Mouse (Mus musculus) neural tube, embryonic 11.5 days (tissue): Measurements from ENCODE around the gene Madcam1. TPM values are rescaled to one million over a fixed set of nuclear protein-coding genes. Genes with fewer than 3 reads are reported as not detected.
A peak's percentile ranks its signal among the peaks of the same experiment; 100 is the strongest.

Experiments used
- ATAC-seq: fragments of 200-750 bp; cut with Nextera tagmentation; 2 replicates; pipeline ENCODE4 v1.8.0; 2017; ENCODE audit warnings: moderate number of reproducible peaks, mild to moderate bottlenecking, moderate TSS enrichment, moderate library complexity; ENCODE audit not compliant: insufficient read depth, low FRiP score, low TSS enrichment
- DNase-seq: peaks from one replicate; pipeline ENCODE4 v3.0.0-alpha.2; 2015; ENCODE audit warnings: low spot score
- H3K27ac ChIP-seq: fragments of 300-500 bp; sonication (generic); 2 replicates; pipeline ENCODE4 v1.5.1; 2014; ENCODE audit warnings: low read depth, mild to moderate bottlenecking, low read length
- H3K27me3 ChIP-seq: fragments of 300-500 bp; sonication (generic); 2 replicates; pipeline ENCODE4 v1.6.1; 2014; ENCODE audit warnings: mild to moderate bottlenecking, low read length, mixed read lengths; ENCODE audit not compliant: control insufficient read depth, insufficient read depth
- H3K36me3 ChIP-seq: fragments of 300-500 bp; sonication (generic); 2 replicates; pipeline ENCODE4 v1.6.1; 2014; ENCODE audit warnings: mild to moderate bottlenecking, low read length, moderate library complexity, mixed read lengths; ENCODE audit not compliant: control insufficient read depth, insufficient read depth
- H3K4me1 ChIP-seq: fragments of 300-500 bp; sonication (generic); 2 replicates; pipeline ENCODE4 v1.6.1; 2014; ENCODE audit warnings: low read length, mixed read lengths; ENCODE audit not compliant: control insufficient read depth, insufficient read depth
- H3K4me2 ChIP-seq: fragments of 300-500 bp; sonication (generic); 2 replicates; pipeline ENCODE4 v1.6.1; 2014; ENCODE audit warnings: low read depth, mild to moderate bottlenecking, moderate library complexity
- H3K4me3 ChIP-seq: fragments of 300-500 bp; sonication (generic); 2 replicates; pipeline ENCODE4 v1.5.1; 2014; ENCODE audit warnings: low read depth, low read length
- H3K9ac ChIP-seq: fragments of 300-500 bp; sonication (generic); 2 replicates; pipeline ENCODE4 v1.6.1; 2014; ENCODE audit warnings: mild to moderate bottlenecking, low read length
- H3K9me3 ChIP-seq: fragments of 300-500 bp; sonication (generic); 2 replicates; pipeline ENCODE4 v1.6.1; 2016; ENCODE audit warnings: low read length; ENCODE audit not compliant: control insufficient read depth
- WGBS: fragments of 180-500 bp; shearing (Covaris S2); extraction: QIAGEN DNeasy Blood & Tissue Kit; methylation state at CpG from one replicate; pipeline ENCODE4 v1.1.7; 2014; 5-methylcytosine and 5-hydroxymethylcytosine counted together
- polyA plus RNA-seq: library from polyadenylated mRNA; unstranded; fragments of >200 nt; fragmentation: Nextera tagmentation; extraction: Ambion mirVana; gene quantifications from 2 replicates; pipeline ENCODE4 v1.2.1, GENCODE M21; 2014

Madcam1 gene
- polyA plus RNA-seq, 1 experiment from 2014 or later, result 2.5 TPM

GRCm38 (mm10) chr10:79707759-79708158, 43.4 kb downstream of the Madcam1 start:
- 72% methylated on average over 4 of the region's 4 CpGs for WGBS
- Histone ChIP-seq H3K4me2 (no peak overlapping the region), H3K9me3 (no peaks in the 10 kb centered on the region), H3K36me3 (peaks cover 14% of the 10 kb centered on the region), H3K27ac (no peak overlapping the region), H3K4me1 (peaks cover 15% of the 10 kb centered on the region), H3K27me3 (no peaks in the 10 kb centered on the region), H3K9ac (no peak overlapping the region), H3K4me3 (no peak overlapping the region)
- ATAC-seq, result no peak
- DNase-seq, result no peak

- Histone ChIP-seq H3K9me3 (no peaks in the 10 kb centered on the region), H3K27ac (no peak overlapping the region), H3K4me2 (no peak overlapping the region), H3K4me3 (no peak overlapping the region), H3K27me3 (no peaks in the 10 kb centered on the region), H3K36me3 (peaks cover 14% of the 10 kb centered on the region), H3K4me1 (peaks cover 15% of the 10 kb centered on the region), H3K9ac (no peak overlapping the region)
- ATAC-seq (no peak), DNase-seq (no peak)
- 94% methylated on average over 21 of the region's 21 CpGs for WGBS
These were observed 44.3 kb downstream of the Madcam1 start for GRCm38 (mm10) chr10:79708668-79709067.

- Histone ChIP-seq H3K4me1 (peaks cover 15% of the 10 kb centered on the region), H3K9ac (no peak overlapping the region), H3K36me3 (peaks cover 14% of the 10 kb centered on the region), H3K4me3 (no peak overlapping the region), H3K4me2 (no peak overlapping the region), H3K27me3 (no peaks in the 10 kb centered on the region), H3K9me3 (no peaks in the 10 kb centered on the region), H3K27ac (no peak overlapping the region)
- ATAC-seq (no peak), DNase-seq (no peak)
- WGBS, result 91% methylated on average over 7 of the region's 7 CpGs
These were observed 44.9 kb downstream of the Madcam1 start for GRCm38 (mm10) chr10:79709307-79709706.

GRCm38 (mm10) chr10:79712029-79712428, 47.7 kb downstream of the Madcam1 start:
- no peaks in the 10 kb centered on the region for H3K9me3 ChIP-seq
- WGBS, result 85% methylated on average over 1 of the region's 1 CpGs
- no peak overlapping the region for H3K27ac ChIP-seq
- peaks cover 14% of the 10 kb centered on the region for H3K36me3 ChIP-seq
- DNase-seq, result no peak
- no peak overlapping the region for H3K9ac ChIP-seq
- no peak overlapping the region for H3K4me3 ChIP-seq
- H3K4me2 ChIP-seq, result no peak overlapping the region
- H3K4me1 ChIP-seq, result peaks cover 4% of the 10 kb centered on the region
- ATAC-seq, result no peak; the same call in 1 of the 2 replicates
- peaks cover 24% of the 10 kb centered on the region for H3K27me3 ChIP-seq

- ATAC-seq, result no peak; the same call in 1 of the 2 replicates
- Histone ChIP-seq H3K27ac (no peak overlapping the region), H3K4me3 (no peak overlapping the region), H3K4me2 (no peak overlapping the region), H3K9me3 (no peaks in the 10 kb centered on the region), H3K36me3 (peaks cover 14% of the 10 kb centered on the region), H3K27me3 (peaks cover 30% of the 10 kb centered on the region), H3K9ac (no peak overlapping the region), H3K4me1 (peaks cover 7% of the 10 kb centered on the region)
- 6% methylated on average over 4 of the region's 6 CpGs for WGBS
- peak; percentile 78 for DNase-seq
These were observed 48.3 kb downstream of the Madcam1 start for GRCm38 (mm10) chr10:79712499-79713126.

GRCm38 (mm10) chr10:79713163-79713562, 48.8 kb downstream of the Madcam1 start:
- Histone ChIP-seq H3K4me1 (peaks cover 7% of the 10 kb centered on the region), H3K36me3 (peaks cover 14% of the 10 kb centered on the region), H3K27me3 (peaks cover 36% of the 10 kb centered on the region), H3K27ac (no peak overlapping the region), H3K9me3 (no peaks in the 10 kb centered on the region), H3K9ac (no peak overlapping the region), H3K4me2 (no peak overlapping the region), H3K4me3 (no peak overlapping the region)
- no peak for ATAC-seq
- DNase-seq, result no peak
- WGBS, result 34% methylated on average over 1 of the region's 1 CpGs

- peaks cover 42% of the 10 kb centered on the region for H3K27me3 ChIP-seq
- WGBS, result 69% methylated on average over 4 of the region's 4 CpGs
These were observed 50.6 kb downstream of the Madcam1 start for GRCm38 (mm10) chr10:79714996-79715395.

GRCm38 (mm10) chr10:79716254-79716987, 52.1 kb downstream of the Madcam1 start, which contains the start of gene Hcn2:
Gene Hcn2, plus strand, starts transcription at chr10:79716634.
- Histone ChIP-seq H3K4me3 (peak within 1 kb of the TSS; percentile 58), H3K4me2 (peak within 1 kb of the TSS; percentile 89), H3K9me3 (no peaks in the 10 kb centered on the region), H3K27me3 (peaks cover 42% of the 10 kb centered on the region), H3K36me3 (no peaks in the 10 kb centered on the region), H3K4me1 (peaks cover 7% of the 10 kb centered on the region), H3K27ac (no peak within 1 kb of the TSS), H3K9ac (peak within 1 kb of the TSS; percentile 58)
- peak; percentile 46; the same call in 1 of the 2 replicates for ATAC-seq
- DNase-seq, result peak; percentile 30
- WGBS, result 2% methylated on average over 50 of the region's 91 CpGs

More at GRCm38 (mm10) chr10:79714996-79715395, 50.6 kb downstream of the Madcam1 start:
- Histone ChIP-seq H3K9me3 (no peaks in the 10 kb centered on the region), H3K4me2 (no peak overlapping the region), H3K4me3 (no peak overlapping the region), H3K36me3 (peaks cover 3% of the 10 kb centered on the region), H3K4me1 (peaks cover 7% of the 10 kb centered on the region), H3K27ac (no peak overlapping the region), H3K9ac (no peak overlapping the region)
- no peak for DNase-seq
- ATAC-seq, result no peak

- peaks cover 42% of the 10 kb centered on the region for H3K27me3 ChIP-seq
- no peaks in the 10 kb centered on the region for H3K9me3 ChIP-seq
- H3K36me3 ChIP-seq, result no peaks in the 10 kb centered on the region
- under 1% methylated on average over 36 of the region's 44 CpGs for WGBS
- peak overlapping the region; percentile 58 for H3K9ac ChIP-seq
- ATAC-seq, result no peak
- peak overlapping the region; percentile 89 for H3K4me2 ChIP-seq
- peak overlapping the region; percentile 58 for H3K4me3 ChIP-seq
- DNase-seq, result peak; percentile 33
- peaks cover 7% of the 10 kb centered on the region for H3K4me1 ChIP-seq
- H3K27ac ChIP-seq, result no peak overlapping the region
These were observed 52.6 kb downstream of the Madcam1 start for GRCm38 (mm10) chr10:79716988-79717355.
